Mouse (Mus musculus): ENCODE results near the gene Tubgcp3. TPM values are rescaled to one million over a fixed set of nuclear protein-coding genes. Genes with fewer than 3 reads are reported as not detected.

Tubgcp3 gene
- polyA plus RNA-seq, 1 experiment from 2014 or later: 52.7 TPM

- H3K27me3 ChIP-seq (ENCODE audit: low read depth, poor library complexity, severe bottlenecking): peaks cover 42% of the 10 kb centered on the region
- DNase-seq (ENCODE audit: low spot score): no peak
- H3K27ac ChIP-seq (replicated peaks): no peak within 1 kb of the TSS
- H3K36me3 ChIP-seq: no peaks in the 10 kb centered on the region
- 79% methylated on average over 14 of the region's 14 CpGs for WGBS
- H3K4me1 ChIP-seq: peaks cover 13% of the 10 kb centered on the region
- no peaks in the 10 kb centered on the region for H3K9me3 ChIP-seq (replicated peaks)
- no peak within 1 kb of the TSS for H3K4me3 ChIP-seq
These were observed 99.1 kb downstream of the Tubgcp3 start, which contains the start of gene Spaca7 for GRCm38 (mm10) chr8:12572814-12573534. Spaca7 (plus strand) TSS chr8:12573029.

GRCm38 (mm10) chr8:12566509-12566908, 105.5 kb downstream of the Tubgcp3 start:
- Histone ChIP-seq H3K36me3 (no peaks in the 10 kb centered on the region), H3K27ac (replicated peaks) (no peak overlapping the region), H3K9me3 (replicated peaks) (no peaks in the 10 kb centered on the region), H3K4me1 (peaks cover 24% of the 10 kb centered on the region), H3K4me3 (no peak overlapping the region), H3K27me3 (ENCODE audit: low read depth, poor library complexity, severe bottlenecking) (peaks cover 64% of the 10 kb centered on the region)
- WGBS: 55% methylated on average over 7 of the region's 7 CpGs
- DNase-seq (ENCODE audit: low spot score): no peak

- H3K36me3 ChIP-seq: no peaks in the 10 kb centered on the region
- H3K4me1 ChIP-seq: peaks cover 32% of the 10 kb centered on the region
- peaks cover 73% of the 10 kb centered on the region for H3K27me3 ChIP-seq (ENCODE audit: low read depth, poor library complexity, severe bottlenecking)
- no peak for DNase-seq (ENCODE audit: low spot score)
- H3K27ac ChIP-seq (replicated peaks): no peak overlapping the region
- no peaks in the 10 kb centered on the region for H3K9me3 ChIP-seq (replicated peaks)
- H3K4me3 ChIP-seq: no peak overlapping the region
- 51% methylated on average over 10 of the region's 10 CpGs for WGBS
These were observed 106.6 kb downstream of the Tubgcp3 start for GRCm38 (mm10) chr8:12565488-12565887.

GRCm38 (mm10) chr8:12564307-12564706, 107.7 kb downstream of the Tubgcp3 start:
- H3K27me3 ChIP-seq (ENCODE audit: low read depth, poor library complexity, severe bottlenecking): peaks cover 81% of the 10 kb centered on the region
- H3K4me3 ChIP-seq: no peak overlapping the region
- 8% methylated on average over 4 of the region's 4 CpGs for WGBS
- no peak overlapping the region for H3K27ac ChIP-seq (replicated peaks)
- peak; percentile 59 for DNase-seq (ENCODE audit: low spot score)
- H3K4me1 ChIP-seq: peaks cover 32% of the 10 kb centered on the region
- H3K9me3 ChIP-seq (replicated peaks): no peaks in the 10 kb centered on the region
- H3K36me3 ChIP-seq: no peaks in the 10 kb centered on the region

Small RNAs within 50 kb of the gene (microRNA-seq; reads per million reads assigned to microRNA genes)
- gene Gm26483: not detected

Other genes with a start within 250 kb of the Tubgcp3 start
- gene Spaca7, start 99.2 kb downstream of the Tubgcp3 start, polyA plus RNA-seq (2016; fragmentation: Nextera tagmentation; extraction: Ambion mirVana): not detected in 2 replicates
- 6.4 and 7.3 TPM in 2 replicates for gene Atp11a, start 84.8 kb upstream of the Tubgcp3 start, polyA plus RNA-seq (2016; fragmentation: Nextera tagmentation; extraction: Ambion mirVana)
- gene Mcf2l, start 201.6 kb upstream of the Tubgcp3 start, polyA plus RNA-seq (2016; fragmentation: Nextera tagmentation; extraction: Ambion mirVana): 26.4 and 42.7 TPM in 2 replicates

Data from midbrain, embryonic 10.5 days (tissue).